Mouse (Mus musculus): ENCODE results near the gene Pnpo.

DNA sequence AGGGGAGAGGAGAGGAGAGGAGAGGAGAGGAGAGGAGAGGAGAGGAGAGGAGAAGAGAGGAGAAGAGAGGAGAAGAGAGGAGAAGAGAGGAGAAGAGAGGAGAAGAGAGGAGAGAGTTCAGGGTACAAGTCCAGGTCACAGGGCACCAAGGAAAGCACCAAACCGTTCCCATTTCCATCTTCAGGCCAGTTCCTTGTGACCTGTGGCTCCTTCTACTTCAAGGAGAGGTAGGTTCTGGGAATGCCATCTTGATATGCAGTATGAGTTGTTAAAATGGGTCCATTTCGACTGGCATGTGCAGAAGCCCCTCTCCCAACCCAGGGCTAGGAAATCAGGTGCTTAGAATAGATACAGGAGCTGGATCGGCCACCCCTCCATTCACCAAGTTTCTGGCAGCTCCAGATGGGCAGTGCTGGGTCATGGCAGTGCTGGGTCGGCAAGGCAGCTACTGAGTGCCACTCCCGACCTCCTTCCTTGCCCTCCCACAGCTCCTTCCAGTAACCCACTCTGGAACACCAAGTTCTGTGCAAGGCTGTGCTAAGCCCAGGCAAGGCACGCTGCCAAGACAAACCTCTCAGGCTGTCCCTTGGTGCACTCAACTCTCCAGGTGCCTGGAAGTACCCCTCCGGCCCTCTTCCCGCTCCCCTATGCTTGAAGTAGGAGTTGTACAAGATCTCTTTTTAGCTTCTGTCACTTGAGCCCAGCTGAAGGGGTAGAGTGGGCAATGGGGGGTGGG lies 12.3 kb downstream of the Pnpo start:
- TF ChIP-seq CTCF (IDR thresholded peaks at IDR 0.05; ENCODE audit: extremely low read depth, insufficient read depth, insufficient read length, insufficient replicate concordance) (no peak), POLR2A (IDR thresholded peaks at IDR 0.05; ENCODE audit: low read depth, low read length) (no peak)

Measured in spleen, adult 2 months (tissue).